16 mouse cellular contexts compared by ENCODE assay signal in the genomic region with DNA sequence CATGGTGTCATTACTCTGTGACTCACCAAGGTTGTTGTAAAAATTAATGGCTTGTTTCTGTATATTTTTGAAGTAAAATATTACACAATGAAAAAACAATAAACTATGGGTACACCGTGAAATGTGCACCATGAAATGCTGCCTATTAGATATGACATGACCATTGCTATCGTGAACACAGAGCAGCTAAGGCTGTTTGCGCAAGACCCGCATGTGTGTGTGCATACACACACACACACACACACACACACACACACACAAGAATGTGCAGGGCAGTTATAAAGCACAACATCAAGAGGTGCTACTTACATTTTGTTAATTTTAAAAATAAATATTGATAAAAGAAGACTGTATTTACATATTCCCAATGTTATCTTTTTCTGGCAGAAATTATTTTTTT.
"Had no signal": no experiment of that assay in that cellular context is flagged by ENCODE, and none has a peak within 500 bp of the region (broad histone marks: within the 10 kb centered on the region; RNA-seq: fewer than 3 reads in every experiment).

No protein-coding gene starts in this region.

- H3K4me1 ChIP-seq: liver, embryonic 13.5 days; neural tube, embryonic 12.5 days; neural tube, embryonic 15.5 days; stomach, embryonic 15.5 days had no signal

- DNase-seq: kidney, adult 2 months; kidney, postnatal 10 days; kidney, postnatal 36 days; layer of hippocampus, postnatal 36 days; liver, embryonic 13.5 days; lung, postnatal 10 days; lung, postnatal 4 days; midbrain, embryonic 14.5 days; right cerebral cortex, postnatal 25 days; spleen, adult 18-20 months; thymus, postnatal 25 days had no signal

- H3K27ac ChIP-seq: left cerebral cortex, adult 2 months; liver, embryonic 13.5 days; neural tube, embryonic 12.5 days; neural tube, embryonic 15.5 days; stomach, embryonic 15.5 days had no signal

- H3K27me3 ChIP-seq: liver, embryonic 13.5 days; neural tube, embryonic 12.5 days; neural tube, embryonic 15.5 days; stomach, embryonic 15.5 days had no signal

- H3K36me3 ChIP-seq: liver, embryonic 13.5 days; neural tube, embryonic 12.5 days; neural tube, embryonic 15.5 days; stomach, embryonic 15.5 days had no signal

- H3K4me2 ChIP-seq: liver, embryonic 13.5 days; midbrain, embryonic 11.5 days; neural tube, embryonic 12.5 days; neural tube, embryonic 15.5 days; stomach, embryonic 15.5 days had no signal

- H3K4me3 ChIP-seq: left cerebral cortex, adult 2 months; liver, embryonic 13.5 days; neural tube, embryonic 12.5 days; neural tube, embryonic 15.5 days; stomach, embryonic 15.5 days had no signal

- H3K9me3 ChIP-seq: liver, embryonic 13.5 days; neural tube, embryonic 12.5 days; neural tube, embryonic 15.5 days; stomach, embryonic 15.5 days had no signal

- H3K9ac ChIP-seq: liver, embryonic 13.5 days; neural tube, embryonic 12.5 days; neural tube, embryonic 15.5 days; stomach, embryonic 15.5 days had no signal
